Mouse (Mus musculus) gastrocnemius, postnatal 10 days (tissue): ENCODE results near the gene Fbxw9. TPM values are rescaled to one million over a fixed set of nuclear protein-coding genes. Genes with fewer than 3 reads are reported as not detected.

Experiments
- DNase-seq: peaks from one replicate; pipeline ENCODE4 v3.0.0; 2021; ENCODE audit warnings: mixed read lengths
- long read RNA-seq, 2 experiments: library from polyadenylated mRNA; stranded (forward); transcript quantifications; one replicate each; pipeline ENCODE4 v2.0.0; 2021
- total RNA-seq, 2 experiments: library from RNA; stranded (reverse); gene quantifications; 2 replicates each; pipeline ENCODE4 v1.2.3; 2021

Gene Fbxw9
- 1 to 10 TPM; 5.5 to 7.5 TPM for total RNA-seq
- long read RNA-seq, experiment 1, transcript Fbxw9-201 (10 exons, 1,907 nt) = major isoform, 6 of 10 reads
- long read RNA-seq, experiment 1, partial matches to known transcripts = 1 of 10 reads
- long read RNA-seq, experiment 1, other reads (novel, unspliced or antisense) = 1 of 10 reads
- long read RNA-seq, experiment 2, transcript Fbxw9-201 (10 exons, 1,907 nt) = major isoform, 7 of 11 reads
- long read RNA-seq, experiment 2, partial matches to known transcripts = 1 of 11 reads
- long read RNA-seq, experiment 2, other reads (novel, unspliced or antisense) = 2 of 11 reads

DNA sequence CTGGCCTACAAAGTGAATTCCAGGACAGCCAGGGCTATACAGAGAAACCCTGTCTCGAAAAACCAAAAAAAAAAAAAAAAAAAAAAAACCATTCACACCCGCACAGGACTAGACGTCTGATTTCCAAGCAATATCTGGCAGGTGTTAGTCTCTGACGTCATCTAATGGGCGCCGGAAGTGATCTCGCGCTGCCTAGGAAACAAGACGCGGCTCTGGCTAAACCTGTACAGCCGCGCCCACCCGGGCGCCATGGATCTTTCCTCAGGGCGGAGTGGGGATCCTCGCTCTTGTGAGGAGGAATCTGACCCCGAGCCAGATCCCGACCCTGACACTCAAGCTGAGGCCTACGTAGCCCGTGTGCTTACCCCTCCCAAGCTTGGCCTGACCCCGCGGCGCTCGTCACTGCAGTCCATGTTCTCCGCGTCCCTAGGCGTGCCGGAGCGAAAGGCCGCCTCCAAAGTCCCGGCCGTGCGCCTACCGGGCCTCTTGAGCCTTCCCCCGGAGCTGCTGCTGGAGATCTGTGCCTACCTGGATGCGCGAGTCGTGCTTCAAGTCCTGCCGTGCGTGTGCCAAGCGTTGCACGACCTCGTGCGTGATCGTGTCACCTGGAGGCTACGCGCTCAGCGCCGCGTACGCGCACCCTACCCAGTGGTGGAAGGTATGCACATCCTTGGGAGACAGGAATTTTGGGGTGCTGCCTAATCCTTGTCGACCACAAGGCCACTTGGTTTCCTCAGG, at the start of gene Fbxw9:
Gene Fbxw9, plus strand, starts transcription at position 177 of the 738 bp plus-strand sequence.
- peak; percentile 84 for DNase-seq

DNA sequence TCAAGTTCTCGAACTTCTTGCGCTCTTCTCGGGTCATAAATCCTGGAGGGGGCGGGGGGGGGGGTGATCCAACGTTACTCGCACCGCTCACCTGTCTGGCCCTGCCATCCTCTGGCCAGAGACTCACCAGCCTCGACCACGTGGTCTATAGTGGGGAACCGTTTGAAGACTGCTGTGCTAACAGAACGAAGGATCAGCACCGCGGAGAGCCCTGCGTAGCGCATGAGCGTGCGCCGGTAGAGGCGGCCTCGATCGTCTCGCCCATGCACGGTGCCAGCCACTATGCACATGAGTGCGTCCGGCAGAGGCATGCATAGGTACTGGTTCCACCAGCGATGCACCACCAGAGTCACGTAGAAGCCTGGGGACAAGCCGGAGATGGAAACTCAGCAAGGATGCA, 48.6 kb upstream of the Fbxw9 start:
- DNase-seq = no peak

DNA sequence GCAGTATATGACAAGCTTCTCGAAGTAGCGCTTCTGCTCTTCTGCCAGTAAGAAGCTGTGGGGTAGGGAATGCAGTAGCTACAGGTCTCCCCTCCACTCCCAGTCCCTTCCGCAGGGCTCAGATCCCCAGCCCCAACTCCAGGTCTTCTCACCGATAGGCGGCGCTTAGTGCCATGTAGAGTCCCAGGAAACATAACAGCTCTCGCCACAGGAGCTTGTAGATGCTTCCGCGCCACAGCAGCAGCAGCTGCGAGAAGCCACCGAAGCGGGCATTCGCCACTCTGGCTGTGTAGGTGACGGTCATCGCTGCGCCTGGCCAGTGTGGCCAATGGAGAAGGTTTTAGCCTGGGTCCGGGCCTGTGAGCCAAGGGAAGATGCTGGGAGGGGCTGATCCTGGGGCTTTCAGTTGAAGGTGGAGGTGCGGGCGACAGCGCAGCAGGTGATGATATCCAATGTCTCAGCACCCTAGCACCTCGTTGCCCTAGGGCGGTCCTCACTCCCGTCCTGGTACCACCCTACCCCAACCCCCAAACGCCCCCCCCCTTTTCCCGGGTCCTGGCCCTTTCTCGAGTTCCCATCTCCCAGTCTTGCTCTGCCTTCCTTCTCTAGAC, 46.5 kb upstream of the Fbxw9 start:
- peak; percentile 59 for DNase-seq

DNA sequence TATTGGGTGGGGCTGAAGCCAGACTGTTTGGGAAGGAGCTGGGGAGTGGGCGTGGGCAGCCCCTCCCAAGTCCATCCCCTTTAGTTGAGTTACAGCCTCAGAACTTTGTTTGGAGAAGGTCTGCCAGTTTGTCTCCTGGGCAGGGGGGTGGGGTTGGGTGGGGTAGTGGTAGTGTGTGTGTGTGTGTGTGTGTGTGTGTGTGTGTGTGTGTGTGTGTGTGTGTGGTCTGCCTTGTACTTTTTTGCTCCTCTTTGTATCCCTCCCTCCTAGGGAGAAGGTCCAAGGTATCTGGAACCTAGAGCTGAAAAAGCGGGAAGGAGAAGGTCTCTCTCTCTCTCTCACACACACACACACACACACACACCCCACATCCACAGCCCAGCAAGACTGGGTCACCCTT, 45.4 kb upstream of the Fbxw9 start, which contains the start of gene Best2:
Gene Best2, minus strand, starts transcription at position 101 of the 400 bp plus-strand sequence.
- DNase-seq = no peak

DNA sequence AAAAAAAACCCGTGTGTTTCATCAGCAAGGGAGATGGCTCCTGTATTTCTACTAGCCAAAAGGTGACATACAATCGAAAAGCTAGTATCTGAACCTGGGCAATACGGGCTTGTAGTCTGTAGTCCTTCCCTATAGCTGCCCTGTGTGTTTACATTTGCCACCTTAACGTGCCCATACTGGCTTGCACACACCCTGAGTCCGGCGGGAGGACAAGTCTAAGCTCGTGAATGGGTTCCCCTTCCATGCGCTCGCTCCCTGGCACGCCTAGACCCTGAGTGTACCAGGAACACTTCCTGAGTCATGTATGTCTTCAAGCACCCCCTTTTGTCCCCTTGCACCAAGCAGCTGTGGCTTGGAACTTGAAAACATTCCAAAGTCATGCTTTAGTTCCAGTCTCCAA, 43.1 kb upstream of the Fbxw9 start:
- DNase-seq = no peak

DNA sequence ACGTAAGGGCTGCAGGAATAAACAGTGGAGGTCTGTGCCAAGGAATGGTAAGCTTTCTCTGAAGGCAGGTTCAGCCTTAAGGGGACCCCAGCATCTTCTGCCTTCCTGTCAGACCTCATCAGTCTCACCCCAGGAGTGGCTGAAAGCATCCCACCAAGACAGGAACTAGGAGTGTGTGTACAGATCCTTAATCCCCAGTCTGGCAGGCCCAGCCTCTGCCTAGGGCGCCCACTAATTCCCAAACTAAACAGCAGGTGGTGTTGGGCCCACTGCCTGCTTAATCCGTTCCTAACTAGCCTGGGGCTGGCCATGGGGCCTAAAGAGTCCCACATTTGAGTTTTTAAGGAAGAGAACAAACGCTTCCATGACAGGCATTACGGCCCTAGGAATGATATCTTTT, 42.6 kb upstream of the Fbxw9 start:
- DNase-seq = no peak

DNA sequence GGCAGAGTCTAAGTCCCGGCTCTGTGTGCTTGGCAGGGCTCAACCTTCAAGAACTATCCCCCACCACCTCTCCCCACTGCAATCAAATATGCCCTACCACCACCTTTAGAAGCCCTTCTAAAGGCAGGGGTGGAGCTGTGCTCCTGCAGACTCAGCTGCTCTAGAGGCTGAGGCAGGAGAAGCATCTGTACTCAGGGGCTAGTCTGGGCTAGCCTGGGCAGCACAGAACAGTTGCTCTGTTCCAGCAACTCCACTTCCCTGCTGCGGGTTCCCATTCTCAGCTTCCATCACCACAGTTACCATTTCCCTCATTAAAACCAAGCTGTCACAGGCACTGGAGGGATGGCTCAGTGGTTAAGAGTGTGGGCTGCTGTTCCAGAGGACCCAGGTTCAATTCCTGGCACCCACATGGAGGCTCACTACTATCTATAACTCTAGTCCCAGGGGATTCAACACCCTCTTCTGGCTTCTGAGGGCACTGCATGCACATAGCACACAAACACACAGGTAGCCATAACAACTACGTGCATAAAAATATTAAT, 38.3 kb upstream of the Fbxw9 start:
- DNase-seq = no peak

DNA sequence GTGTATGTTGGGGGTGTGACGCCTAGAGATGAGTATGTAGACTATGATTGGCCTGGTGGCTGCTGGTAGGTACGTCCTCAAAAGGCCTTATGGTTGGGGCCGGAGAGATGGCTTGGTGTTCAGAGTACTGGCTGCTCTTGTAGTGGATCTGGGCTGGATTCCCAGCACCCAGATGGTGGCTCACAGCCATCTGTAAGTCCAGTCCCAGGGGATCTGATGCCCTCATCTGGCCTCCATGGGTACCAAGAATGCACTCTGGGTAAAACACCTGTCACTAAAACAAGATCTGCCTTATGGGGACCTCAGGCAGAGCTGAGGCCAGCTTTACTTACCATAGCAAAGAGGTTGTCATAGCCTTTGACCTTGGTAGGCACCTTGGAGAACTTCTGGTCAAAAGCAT, 36.0 kb upstream of the Fbxw9 start:
- no peak for DNase-seq

DNA sequence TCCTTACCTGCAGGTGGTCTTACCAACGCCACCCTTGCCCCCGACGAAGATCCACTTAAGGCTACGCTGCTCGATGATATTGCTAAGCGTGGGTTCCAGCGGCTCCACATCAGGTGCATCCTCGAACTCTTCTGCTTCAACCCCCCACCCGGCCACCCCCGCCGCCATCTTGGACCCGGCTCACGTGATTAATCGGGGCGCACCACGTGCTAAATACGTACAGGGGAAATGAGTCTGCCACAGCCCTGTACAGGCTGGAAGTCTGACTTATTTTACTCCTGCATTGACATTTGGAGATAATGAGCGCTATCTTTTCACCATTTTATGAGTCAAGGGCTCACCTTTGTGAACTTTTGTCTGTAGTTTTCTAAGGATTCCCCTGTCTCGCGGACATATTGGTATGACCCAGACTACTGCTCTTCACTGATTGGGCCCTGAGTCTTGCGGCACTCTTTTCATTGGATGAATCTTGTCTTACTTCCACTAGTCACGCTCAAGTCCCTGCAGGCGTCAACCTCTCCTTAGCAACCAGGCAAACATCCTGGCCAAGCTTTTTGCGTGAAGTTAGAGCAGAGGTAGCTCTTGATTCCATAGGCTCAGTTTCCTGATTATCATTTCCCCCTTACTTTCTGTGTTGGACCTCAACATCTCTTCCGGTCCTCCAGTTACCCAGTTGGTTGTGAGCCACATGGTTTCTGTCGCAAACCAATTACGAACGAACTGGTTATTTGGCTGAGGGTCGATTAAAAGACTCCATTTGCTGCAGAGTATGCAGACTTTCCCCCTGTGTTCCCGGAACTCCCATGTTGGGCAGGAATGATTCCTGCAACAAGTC, 34.5 kb upstream of the Fbxw9 start, which contains the start of gene Asna1:
Gene Asna1, minus strand, starts transcription at position 184 of the 835 bp plus-strand sequence.
- peak; percentile 77 for DNase-seq

DNA sequence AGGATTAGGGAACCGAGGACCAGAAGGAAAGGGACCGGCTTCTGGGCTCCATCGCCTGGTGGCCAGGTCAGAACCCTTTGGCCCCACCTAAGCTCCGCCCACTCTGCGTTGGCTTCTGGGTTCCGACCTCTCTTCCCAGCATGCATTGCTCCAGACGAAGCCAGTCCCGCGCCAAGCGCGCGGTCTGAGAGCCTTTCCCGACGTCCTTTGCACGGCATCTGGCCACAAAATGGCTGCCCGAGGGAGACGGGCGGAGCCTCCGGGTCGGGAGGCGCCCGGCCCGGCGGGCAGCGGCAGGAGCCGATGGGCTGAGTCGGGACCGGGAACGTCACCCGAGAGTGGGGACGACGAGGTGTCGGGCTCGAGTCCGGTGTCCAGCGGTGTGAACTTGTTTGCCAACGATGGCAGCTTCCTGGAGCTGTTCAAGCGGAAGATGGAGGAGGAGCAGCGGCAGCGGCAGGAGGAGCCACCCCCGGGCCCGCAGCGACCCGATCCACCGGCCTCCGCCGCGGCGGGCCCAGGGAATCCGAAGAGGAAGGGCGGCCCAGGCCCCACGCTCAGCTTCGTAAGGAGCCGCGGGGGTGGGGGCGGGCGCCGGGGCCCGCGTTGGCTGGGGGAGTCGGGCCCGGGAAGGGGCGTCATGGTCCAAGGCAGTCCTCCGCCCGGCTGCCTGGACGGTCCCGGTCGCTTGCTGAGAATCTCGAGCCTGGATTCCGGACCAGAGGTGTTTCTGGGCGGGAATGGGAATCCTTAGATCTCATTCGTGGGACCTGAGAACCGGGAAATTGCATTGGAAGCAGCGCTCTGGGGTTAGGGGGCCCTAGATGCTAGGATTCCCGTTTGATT, 33.0 kb upstream of the Fbxw9 start, which contains the start of gene Trir:
Gene Trir, plus strand, starts transcription at position 154 of the 846 bp plus-strand sequence.
- peak; percentile 96 for DNase-seq

DNA sequence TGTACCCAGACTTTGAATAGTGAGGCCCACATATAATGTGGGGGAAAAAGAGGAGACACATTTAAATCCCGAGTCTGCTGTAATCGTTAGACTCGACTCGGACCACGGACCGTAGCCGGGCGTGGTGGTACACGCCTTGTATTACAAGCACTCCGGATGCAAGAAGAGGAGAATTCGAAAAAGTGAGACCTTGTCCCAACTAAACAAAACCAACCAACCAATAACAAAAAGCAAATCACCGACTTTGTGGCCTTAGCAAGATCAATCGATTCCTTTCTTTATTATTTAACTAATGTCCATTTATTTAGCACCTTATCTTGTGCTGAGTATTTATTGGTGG, 32.4 kb upstream of the Fbxw9 start:
- DNase-seq = no peak

DNA sequence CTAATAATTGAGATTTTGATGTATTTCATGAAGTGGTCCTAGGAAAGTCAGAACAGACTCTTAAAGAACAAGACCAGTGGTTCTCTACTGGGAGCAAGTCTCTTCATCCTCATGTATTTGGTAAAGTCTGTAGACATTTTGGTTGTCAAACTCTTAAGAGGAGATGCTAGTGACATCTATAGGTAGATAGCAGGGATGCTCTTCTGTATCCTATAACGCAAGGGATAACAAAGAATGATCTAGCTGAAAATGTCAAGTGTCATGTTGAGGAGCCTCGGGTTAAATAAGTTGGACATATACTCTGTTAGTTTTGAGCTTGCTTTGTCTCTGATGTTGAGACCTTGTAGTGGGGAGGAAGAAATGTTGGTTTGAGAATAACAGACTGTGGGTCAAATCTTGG, 31.9 kb upstream of the Fbxw9 start:
- no peak for DNase-seq

DNA sequence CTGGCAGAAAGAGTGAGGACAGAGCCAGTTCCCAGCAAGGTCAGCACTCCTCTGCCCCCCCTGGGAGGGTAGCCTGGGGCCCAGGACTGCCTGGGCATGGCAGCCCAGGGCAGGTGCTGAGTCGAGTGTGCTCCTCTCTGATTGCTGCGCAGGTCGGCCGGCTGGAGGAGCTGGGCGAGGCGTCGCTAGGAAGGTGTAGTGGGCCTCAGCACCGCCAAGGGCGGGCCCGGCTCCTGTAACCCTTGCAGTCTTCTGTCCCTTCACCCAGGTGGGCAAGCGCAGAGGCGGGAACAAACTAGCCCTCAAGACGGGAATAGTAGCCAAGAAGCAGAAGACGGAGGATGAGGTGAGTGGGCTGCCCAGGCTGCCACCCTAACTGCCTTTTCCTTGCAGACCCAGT, 30.6 kb upstream of the Fbxw9 start:
- DNase-seq = no peak

DNA sequence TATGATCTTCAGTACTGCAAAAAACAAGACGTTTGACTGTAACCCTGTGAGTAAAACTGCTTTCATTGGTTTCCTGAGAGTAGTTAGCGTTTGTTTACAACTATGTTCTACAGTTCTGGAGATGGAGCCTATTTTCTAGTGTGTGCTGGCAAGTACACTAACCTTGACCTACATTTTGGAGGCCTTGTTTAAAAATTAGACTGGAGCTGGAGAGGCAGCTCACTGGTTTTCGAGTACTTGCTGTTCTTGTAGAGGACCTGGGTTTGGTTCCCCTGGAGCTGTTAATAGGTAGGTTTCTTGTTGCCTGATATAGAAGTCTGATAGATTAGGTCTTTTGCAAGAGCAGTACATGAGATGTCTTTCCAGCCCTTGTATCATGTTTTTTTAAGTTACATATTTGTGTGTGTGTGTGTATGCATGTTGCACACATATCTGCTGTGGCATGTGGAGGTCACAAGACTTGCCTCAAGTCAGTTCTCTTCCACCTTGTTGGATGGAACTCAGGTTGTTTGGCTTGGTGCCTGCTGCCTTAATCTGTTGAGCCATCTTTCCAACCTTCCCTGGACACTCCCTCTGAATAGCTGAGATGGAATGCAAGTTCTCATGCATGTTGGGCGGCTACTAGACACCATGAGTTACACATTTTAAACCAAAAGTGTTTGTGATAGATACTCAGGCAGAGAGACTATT, 27.1 kb upstream of the Fbxw9 start:
- no peak for DNase-seq

DNA sequence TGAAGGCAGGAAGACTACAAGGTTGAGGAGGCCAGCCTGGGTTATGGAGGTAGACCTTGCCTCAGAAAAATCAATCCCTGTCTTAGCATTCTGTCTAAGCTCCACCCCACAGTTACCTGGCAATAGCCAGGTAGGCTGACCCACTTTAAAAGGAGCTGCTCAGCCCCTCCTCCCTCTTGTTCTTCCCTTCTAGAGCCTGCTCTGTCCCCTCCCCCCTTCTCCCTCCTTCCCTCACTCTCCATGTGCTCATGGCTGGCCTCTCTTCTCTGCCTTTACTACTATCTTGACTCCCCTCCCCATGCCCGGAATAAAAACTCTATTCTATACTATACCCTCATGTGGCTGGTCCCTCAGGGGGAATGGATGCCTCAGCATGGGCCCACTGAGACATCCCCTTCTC, 26.0 kb upstream of the Fbxw9 start:
- DNase-seq = no peak

DNA sequence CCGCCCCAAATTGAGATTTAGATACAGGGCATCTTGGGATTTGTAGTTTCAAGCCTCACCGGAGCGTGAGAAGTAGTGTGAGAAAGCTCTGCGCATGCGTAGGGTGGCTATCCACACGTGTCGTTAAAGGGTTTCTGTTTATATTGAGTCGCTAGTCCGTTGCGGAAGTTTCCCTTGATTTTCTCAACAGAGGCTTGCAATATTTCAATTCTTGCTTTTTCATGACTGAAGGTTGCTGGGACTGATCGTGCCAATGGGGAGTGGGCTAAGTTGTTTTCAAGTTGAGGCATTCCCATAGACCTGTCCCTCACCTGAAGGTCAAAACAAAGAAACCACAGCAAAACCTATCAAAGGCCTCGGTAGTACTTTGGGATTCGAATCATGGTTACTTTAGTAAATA, 25.1 kb upstream of the Fbxw9 start:
- DNase-seq = peak; percentile 73

DNA sequence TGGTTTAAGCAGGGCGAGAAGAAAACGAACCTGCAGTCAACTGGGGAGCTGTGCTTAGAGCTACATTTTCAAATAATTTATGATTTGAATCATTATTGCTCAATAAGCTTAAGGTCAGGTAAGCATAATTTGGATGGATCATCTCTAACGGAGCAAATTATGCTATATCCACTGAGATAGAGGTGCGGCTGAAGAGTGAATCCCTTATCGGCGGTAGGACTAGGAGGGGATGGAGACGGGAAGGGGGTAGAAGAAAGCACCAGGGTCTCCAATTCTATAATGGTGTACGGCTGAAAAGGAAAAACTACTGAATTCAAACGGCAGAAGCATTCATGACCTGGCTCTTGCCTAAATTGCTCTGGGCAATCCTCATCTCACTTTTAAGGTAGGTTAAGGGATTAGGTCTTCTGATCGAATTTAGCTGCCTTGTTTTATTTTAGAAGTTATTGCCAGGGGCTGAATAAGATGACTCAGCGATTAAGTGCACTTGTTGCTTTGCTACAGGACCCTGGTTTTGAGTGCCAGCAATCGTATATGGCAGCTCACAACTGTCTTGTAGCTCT, 24.6 kb upstream of the Fbxw9 start:
- no peak for DNase-seq

DNA sequence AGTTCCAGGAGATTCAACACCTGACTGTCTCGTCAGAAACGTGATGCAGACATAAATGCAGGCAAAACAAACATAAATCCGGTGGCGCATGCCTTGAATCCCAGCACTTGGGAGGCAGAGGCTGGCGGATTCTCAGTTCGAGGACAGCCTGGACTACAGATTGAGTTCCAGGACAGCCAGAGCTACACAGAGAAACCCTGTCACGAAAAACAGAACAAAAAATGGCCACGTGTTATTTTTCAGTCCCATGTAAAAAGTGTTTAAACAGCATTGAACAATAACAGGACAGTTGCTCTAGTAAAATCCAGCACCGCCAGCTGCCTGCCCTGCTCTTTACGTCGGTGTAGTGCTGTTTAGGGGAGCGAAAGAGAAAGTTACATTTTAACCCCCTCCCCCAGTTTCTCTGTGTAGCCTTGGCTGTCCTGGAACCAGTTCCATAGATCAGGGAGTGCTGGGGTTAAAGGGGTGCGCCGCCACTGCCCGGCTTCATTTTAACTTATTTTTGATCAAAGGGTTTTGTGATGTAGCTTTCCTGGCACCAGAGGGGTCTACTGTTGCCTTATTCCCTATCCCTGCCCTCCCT, 24.0 kb upstream of the Fbxw9 start:
- DNase-seq = no peak

DNA sequence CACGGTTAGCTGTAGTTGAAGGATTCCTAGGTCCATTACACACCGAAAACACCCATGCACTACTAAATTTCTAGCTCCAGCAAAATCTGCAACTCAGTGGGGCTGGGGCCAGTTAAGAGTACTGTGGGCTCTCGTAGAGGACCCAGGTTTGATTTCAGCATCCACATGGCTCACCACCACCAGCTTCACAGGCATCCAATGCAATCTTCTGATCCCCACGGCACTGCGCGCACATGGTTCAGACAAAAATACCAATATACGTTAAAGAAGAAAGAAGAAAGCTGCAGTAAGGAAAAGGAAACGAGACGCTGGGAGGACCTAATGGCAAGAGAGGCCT, 23.5 kb upstream of the Fbxw9 start:
- no peak for DNase-seq
